Mouse (Mus musculus) myocyte (in vitro differentiated cells): ENCODE data around the gene Hjurp. TPM values are rescaled to one million over a fixed set of nuclear protein-coding genes. Genes with fewer than 3 reads are reported as not detected.

Experiments used
- H3K27me3 ChIP-seq: one replicate; pipeline ENCODE4 v1.6.1; 2011; ENCODE audit not compliant: control insufficient read depth, insufficient read depth, insufficient read length
- H3K36me3 ChIP-seq: one replicate; pipeline ENCODE4 v1.6.1; 2011; ENCODE audit not compliant: control insufficient read depth, insufficient read depth
- H3K4me2 ChIP-seq: one replicate; pipeline ENCODE4 v1.6.1; 2011; ENCODE audit warnings: low read depth, control low read depth
- H3K4me3 ChIP-seq: one replicate; pipeline ENCODE4 v1.5.1; 2011; ENCODE audit warnings: mild to moderate bottlenecking, control low read depth, moderate library complexity
- H3K79me2 ChIP-seq: one replicate; pipeline ENCODE4 v1.6.1; 2011; ENCODE audit not compliant: control insufficient read depth, insufficient read depth
- H3ac ChIP-seq: one replicate; pipeline ENCODE4 v1.6.1; 2011; ENCODE audit not compliant: control insufficient read depth, insufficient read length
- CEBPB ChIP-seq: IDR thresholded peaks from 2 replicates; pipeline ENCODE4 v1.6.1; 2011; ENCODE audit warnings: mild to moderate bottlenecking, moderate library complexity; ENCODE audit not compliant: poor library complexity, insufficient read depth, severe bottlenecking
- E2F4 ChIP-seq: IDR thresholded peaks from one replicate; pipeline ENCODE4 v1.6.1; 2011; ENCODE audit warnings: mild to moderate bottlenecking, control low read depth, moderate library complexity; ENCODE audit not compliant: insufficient read depth
- MAX ChIP-seq: IDR thresholded peaks from one replicate; pipeline ENCODE4 v1.6.1; 2011; ENCODE audit warnings: low read depth, mild to moderate bottlenecking, control low read depth
- MYOD1 ChIP-seq, 3 experiments: IDR thresholded peaks; one replicate each; pipeline ENCODE4 v1.6.1; 2011; ENCODE audit warnings: control low read depth in 2 of 3, low read depth in 2 of 3, mild to moderate bottlenecking in 2 of 3, moderate library complexity in 1 of 3; ENCODE audit not compliant: insufficient read length in 2 of 3, control insufficient read depth in 1 of 3
- MYOG ChIP-seq, 3 experiments: IDR thresholded peaks; one replicate each; pipeline ENCODE4 v1.6.1; 2011; ENCODE audit warnings: control low read depth in 2 of 3, low read depth in 2 of 3, mild to moderate bottlenecking in 2 of 3; ENCODE audit not compliant: insufficient read length in 2 of 3, control insufficient read depth in 1 of 3, insufficient read depth in 1 of 3
- POLR2A ChIP-seq: IDR thresholded peaks from one replicate; pipeline ENCODE4 v1.6.1; 2011; ENCODE audit warnings: low read depth, mild to moderate bottlenecking, control low read depth, moderate library complexity; ENCODE audit not compliant: insufficient read length
- POLR2AphosphoS2 ChIP-seq: IDR thresholded peaks from one replicate; pipeline ENCODE4 v1.6.1; 2011; ENCODE audit warnings: low read depth, control low read depth; ENCODE audit not compliant: insufficient read length
- REST ChIP-seq: IDR thresholded peaks from one replicate; pipeline ENCODE4 v1.6.1; 2011; ENCODE audit warnings: mild to moderate bottlenecking, control low read depth, moderate library complexity; ENCODE audit not compliant: insufficient read depth, insufficient read length
- SRF ChIP-seq: IDR thresholded peaks from one replicate; pipeline ENCODE4 v1.6.1; 2011; ENCODE audit warnings: low read depth; ENCODE audit not compliant: control insufficient read depth, insufficient read length
- TCF12 ChIP-seq: IDR thresholded peaks from one replicate; pipeline ENCODE4 v1.6.1; 2011; ENCODE audit warnings: mild to moderate bottlenecking, control low read depth; ENCODE audit not compliant: poor library complexity, insufficient read depth, severe bottlenecking
- TCF3 ChIP-seq: IDR thresholded peaks from one replicate; pipeline ENCODE4 v1.6.1; 2011; ENCODE audit warnings: low read depth, control low read depth; ENCODE audit not compliant: insufficient read length
- USF1 ChIP-seq: IDR thresholded peaks from one replicate; pipeline ENCODE4 v1.6.1; 2011; ENCODE audit warnings: low read depth, mild to moderate bottlenecking, control low read depth, moderate library complexity
- polyA plus RNA-seq: library from polyadenylated mRNA; unstranded; fragments of >200 nt; fragmentation: generic; extraction: Trizol; gene quantifications from one replicate; pipeline ENCODE4 v1.2.1, GENCODE M21; 2012; ENCODE audit warnings: missing spikeins

Hjurp gene
- polyA plus RNA-seq, 1 experiment = 37.7 TPM

GRCm38 (mm10) chr1:88288056-88288788 is 10.8 kb upstream of the Hjurp start:
- H3K79me2 ChIP-seq = no peaks in the 10 kb centered on the region
- H3K4me2 ChIP-seq = no peak overlapping the region
- no peak for TF ChIP-seq SRF
- no peak for TF ChIP-seq POLR2AphosphoS2
- no peak overlapping the region for H3ac ChIP-seq
- no peaks in the 10 kb centered on the region for H3K36me3 ChIP-seq
- no peak overlapping the region for H3K4me3 ChIP-seq
- H3K27me3 ChIP-seq = no peaks in the 10 kb centered on the region

- Histone ChIP-seq H3K4me2 (peak overlapping the region; percentile 16), H3ac (no peak overlapping the region), H3K79me2 (no peaks in the 10 kb centered on the region), H3K27me3 (no peaks in the 10 kb centered on the region), H3K36me3 (no peaks in the 10 kb centered on the region), H3K4me3 (no peak overlapping the region)
- no peak for TF ChIP-seq TCF3
- no peak for TF ChIP-seq TCF12
- no peak for TF ChIP-seq E2F4
- TF ChIP-seq MYOG (IDR thresholded peaks at IDR 0.05; ENCODE audit: control insufficient read depth in 1 of 3, insufficient read depth in 1 of 3, insufficient read length in 2 of 3, low read depth in 2 of 3) = no peak
- TF ChIP-seq REST = no peak
- TF ChIP-seq CEBPB = no peak
- TF ChIP-seq USF1 = no peak
- no peak for TF ChIP-seq POLR2AphosphoS2
- no peak for TF ChIP-seq MAX
- TF ChIP-seq MYOD1 (IDR thresholded peaks at IDR 0.05; ENCODE audit: control insufficient read depth in 1 of 3, insufficient read length in 2 of 3, low read depth in 2 of 3) = no peak
- no peak for TF ChIP-seq SRF
- no peak for TF ChIP-seq POLR2A
Observed at GRCm38 (mm10) chr1:88287697-88287980, 10.2 kb upstream of the Hjurp start.

GRCm38 (mm10) chr1:88286887-88287696 is 9.7 kb upstream of the Hjurp start:
- Histone ChIP-seq H3K27me3 (no peaks in the 10 kb centered on the region), H3K4me3 (no peak overlapping the region), H3K4me2 (peak overlapping the region; percentile 16), H3K36me3 (no peaks in the 10 kb centered on the region), H3ac (no peak overlapping the region), H3K79me2 (no peaks in the 10 kb centered on the region)
- TF ChIP-seq REST (no peak), CEBPB (no peak)

GRCm38 (mm10) chr1:88286136-88286845 is 8.9 kb upstream of the Hjurp start:
- TF ChIP-seq MYOG (IDR thresholded peaks at IDR 0.05; ENCODE audit: control insufficient read depth in 1 of 3, insufficient read depth in 1 of 3, insufficient read length in 2 of 3, low read depth in 2 of 3) = peak in 1 of 3 experiments; percentile 18
- no peak for TF ChIP-seq REST
- H3K36me3 ChIP-seq = no peaks in the 10 kb centered on the region
- H3ac ChIP-seq = no peak overlapping the region
- no peak overlapping the region for H3K4me3 ChIP-seq
- H3K4me2 ChIP-seq = no peak overlapping the region
- no peaks in the 10 kb centered on the region for H3K27me3 ChIP-seq
- H3K79me2 ChIP-seq = no peaks in the 10 kb centered on the region

GRCm38 (mm10) chr1:88285652-88286051 is 8.2 kb upstream of the Hjurp start:
- H3K27me3 ChIP-seq = no peaks in the 10 kb centered on the region
- no peaks in the 10 kb centered on the region for H3K36me3 ChIP-seq
- no peak overlapping the region for H3ac ChIP-seq
- no peak overlapping the region for H3K4me2 ChIP-seq
- H3K79me2 ChIP-seq = no peaks in the 10 kb centered on the region
- TF ChIP-seq MYOD1 (IDR thresholded peaks at IDR 0.05; ENCODE audit: control insufficient read depth in 1 of 3, insufficient read length in 2 of 3, low read depth in 2 of 3) = no peak
- TF ChIP-seq E2F4 = no peak
- no peak overlapping the region for H3K4me3 ChIP-seq

GRCm38 (mm10) chr1:88284946-88285320 is 7.5 kb upstream of the Hjurp start:
- Histone ChIP-seq H3K4me3 (no peak overlapping the region), H3K79me2 (no peaks in the 10 kb centered on the region), H3ac (no peak overlapping the region), H3K4me2 (no peak overlapping the region), H3K36me3 (no peaks in the 10 kb centered on the region), H3K27me3 (no peaks in the 10 kb centered on the region)
- TF ChIP-seq POLR2A (no peak), SRF (no peak), USF1 (no peak), TCF12 (no peak), TCF3 (no peak), POLR2AphosphoS2 (no peak), MYOG (IDR thresholded peaks at IDR 0.05; ENCODE audit: control insufficient read depth in 1 of 3, insufficient read depth in 1 of 3, insufficient read length in 2 of 3, low read depth in 2 of 3) (no peak), CEBPB (no peak), E2F4 (no peak), MYOD1 (IDR thresholded peaks at IDR 0.05; ENCODE audit: control insufficient read depth in 1 of 3, insufficient read length in 2 of 3, low read depth in 2 of 3) (no peak), MAX (no peak), REST (no peak)
